Comparison of ENCODE assay signal across 9 mouse cellular contexts in genomic region chr6:55461141-55461540, GRCm38 (mm10). TPM values are rescaled to one million over a fixed set of nuclear protein-coding genes. Genes with fewer than 3 reads are reported as not detected.
DNase-seq lines count a peak whose midpoint lies in the region; ATAC-seq and TF ChIP-seq lines count a peak whose summit lies in the region.
"Had no signal": no experiment of that assay in that cellular context is flagged by ENCODE, and none has a peak within 500 bp of the region (broad histone marks: within the 10 kb centered on the region; RNA-seq: fewer than 3 reads in every experiment).

No protein-coding gene starts in this region.

- dilution Hi-C loops in CH12.LX (cut with MboI; ENCODE audit: extremely low pct_ligation_motif_present, extremely low pct_unique_long_range_greater_than_20kb, low sequenced_read_pairs) = no loop called here

- H3K36me3 ChIP-seq in kidney, adult 2 months (ENCODE audit: control insufficient read depth, insufficient read depth, low read length) = no peaks in the 10 kb centered on the region
- H3K36me3 ChIP-seq in kidney, embryonic 16.5 days (ENCODE audit: insufficient read depth, low read length) = no peaks in the 10 kb centered on the region
- no peaks in the 10 kb centered on the region for H3K36me3 ChIP-seq in CH12.LX (replicated peaks in 1 of 2; ENCODE audit: control insufficient read depth in 1 of 2, insufficient read depth in 1 of 2, low read length in 1 of 2)
- H3K36me3 ChIP-seq: heart, embryonic 15.5 days had no signal

- no peak overlapping the region for H3K9ac ChIP-seq in kidney, embryonic 16.5 days (replicated peaks; ENCODE audit: low read length)
- no peak overlapping the region for H3K9ac ChIP-seq in CH12.LX (ENCODE audit: insufficient read depth, low read depth)
- H3K9ac ChIP-seq: heart, embryonic 15.5 days had no signal

- no peak for ATAC-seq in kidney, embryonic 16.5 days (ENCODE audit: low FRiP score, low TSS enrichment)
- no peak for ATAC-seq in cerebellum, adult (ENCODE audit: insufficient number of reproducible peaks, low FRiP score, low TSS enrichment)

- no peaks in the 10 kb centered on the region for H3K27me3 ChIP-seq in kidney, adult 2 months (replicated peaks; ENCODE audit: control insufficient read depth, insufficient read depth, low read length)
- H3K27me3 ChIP-seq in kidney, embryonic 16.5 days (ENCODE audit: insufficient read depth, low read length) = no peaks in the 10 kb centered on the region
- H3K27me3 ChIP-seq in CH12.LX (replicated peaks) = peaks cover 58% of the 10 kb centered on the region

- no peaks in the 10 kb centered on the region for H3K9me3 ChIP-seq in kidney, embryonic 16.5 days (ENCODE audit: low read length)
- no peaks in the 10 kb centered on the region for H3K9me3 ChIP-seq in CH12.LX (replicated peaks; ENCODE audit: low read length)
- H3K9me3 ChIP-seq: heart, embryonic 15.5 days had no signal

- TF ChIP-seq EP300 in CH12.LX (IDR thresholded peaks at IDR 0.05; ENCODE audit: low read length) = no peak

- peak; percentile 38 for TF ChIP-seq CTCF in kidney, adult 2 months (conservative IDR thresholded peaks at IDR 0.05; ENCODE audit: insufficient read depth, insufficient read length, low read depth, low read length)
- TF ChIP-seq CTCF in CH12.LX (conservative IDR thresholded peaks at IDR 0.05 in 1 of 2, IDR thresholded peaks at IDR 0.05 in 1 of 2; ENCODE audit: low read depth in 2 of 2, low read length in 2 of 2) = peak; percentile 68 to 93

- peak; percentile 10 for DNase-seq in kidney, adult 2 months
- DNase-seq in CH12.LX (ENCODE audit: extremely low read depth) (peak; percentile 48), adipocyte (ENCODE audit: low spot score) (peak; percentile 72)
- DNase-seq in lung, postnatal 10 days = peak; percentile 28
- DNase-seq in frontal cortex, postnatal 25 days (ENCODE audit: low spot score in 2 of 2) = no peak
- DNase-seq in yolk sac, embryonic 10.5 days (ENCODE audit: low spot score) = no peak

- no peak overlapping the region for H3K27ac ChIP-seq in kidney, adult 2 months (ENCODE audit: insufficient read depth, low read depth, low read length)
- H3K27ac ChIP-seq in kidney, embryonic 16.5 days (ENCODE audit: low read length) = no peak overlapping the region
- no peak overlapping the region for H3K27ac ChIP-seq in CH12.LX (ENCODE audit: insufficient read depth, low read depth)
- H3K27ac ChIP-seq: heart, embryonic 15.5 days had no signal

- H3K4me1 ChIP-seq in kidney, adult 2 months (ENCODE audit: control insufficient read depth, insufficient read depth, low read length) = no peaks in the 10 kb centered on the region
- H3K4me1 ChIP-seq in kidney, embryonic 16.5 days (ENCODE audit: insufficient read depth, low read length) = no peaks in the 10 kb centered on the region
- H3K4me1 ChIP-seq in CH12.LX (ENCODE audit: control insufficient read depth in 1 of 2, insufficient read depth in 2 of 2) = peaks cover 0 to 8% of the 10 kb centered on the region in 2 experiments; a peak in 2 of 4 replicates
- H3K4me1 ChIP-seq: heart, embryonic 15.5 days had no signal

- peak; percentile 30 for TF ChIP-seq RAD21 in CH12.LX (IDR thresholded peaks at IDR 0.05; ENCODE audit: low read depth, low read length)

- no peak overlapping the region for H3K4me3 ChIP-seq in kidney, adult 2 months (ENCODE audit: insufficient read depth, low read depth, low read length)
- no peak overlapping the region for H3K4me3 ChIP-seq in kidney, embryonic 16.5 days (ENCODE audit: low read length)
- no peak overlapping the region for H3K4me3 ChIP-seq in CH12.LX (replicated peaks in 1 of 3; ENCODE audit: low read depth in 2 of 3, low read length in 2 of 3, poor library complexity in 1 of 3)
- H3K4me3 ChIP-seq: heart, embryonic 15.5 days had no signal

- in situ Hi-C loops in CH12.LX (cut with MboI; ENCODE audit: low pct_ligation_motif_present, low pct_unique_long_range_greater_than_20kb, low sequenced_read_pairs) = no loop called here

- no peak for TF ChIP-seq POLR2A in kidney, adult 2 months (IDR thresholded peaks at IDR 0.05; ENCODE audit: low read depth, low read length)
- TF ChIP-seq POLR2A in CH12.LX (IDR thresholded peaks at IDR 0.05; ENCODE audit: low read depth, low read length) = no peak

- H3K79me2 ChIP-seq in CH12.LX (replicated peaks; ENCODE audit: control insufficient read depth, extremely low read depth, insufficient read depth, poor library complexity, severe bottlenecking) = no peaks in the 10 kb centered on the region

- no peak overlapping the region for H3K4me2 ChIP-seq in kidney, embryonic 16.5 days (replicated peaks; ENCODE audit: low read depth, low read length)
- H3K4me2 ChIP-seq in CH12.LX (ENCODE audit: insufficient read depth, low read depth, poor library complexity, severe bottlenecking) = no peak overlapping the region
- H3K4me2 ChIP-seq: heart, embryonic 15.5 days had no signal

- WGBS in kidney, adult 2 months = 68% methylated on average over 5 of the region's 5 CpGs
- 65% methylated on average over 5 of the region's 5 CpGs for WGBS in kidney, embryonic 16.5 days

TF ChIP-seq in CH12.LX, 34 proteins besides CTCF, POLR2A, EP300 and RAD21:
- TF ChIP-seq ELF1 (IDR thresholded peaks at IDR 0.05; ENCODE audit: low read depth, low read length) (no peak), MAFK (IDR thresholded peaks at IDR 0.05; ENCODE audit: insufficient replicate concordance, low read length) (no peak), SMC3 (IDR thresholded peaks at IDR 0.05; ENCODE audit: low read depth, low read length) (peak; percentile 42)

RNA-seq across cellular contexts. Expression of gene Adcyap1r1, which starts 9.4 kb away (rescaled TPM):
- polyA plus RNA-seq in kidney, adult 2 months (2012; rRNA removed) = 1.8 and 2.2 TPM in 2 replicates
- 2.5 and 2.7 TPM in 2 replicates for polyA plus RNA-seq in kidney, embryonic 16.5 days (2015; fragmentation: Nextera tagmentation; extraction: Ambion mirVana)
- total RNA-seq in CH12.LX (2012; rRNA removed) = not detected in 2 replicates
- not detected in 2 replicates for total RNA-seq in CH12.LX (2014; rRNA removed)
- not detected in 2 replicates for polyA plus RNA-seq in CH12.LX (2012; ENCODE audit: insufficient read length, low read depth)

Comparison
In these comparisons a context has a peak if more than half of its experiments do, and no peak if none do; other contexts are left out.
1. DNase-seq: peak in kidney, adult 2 months (single experiment), CH12.LX (single experiment), adipocyte (single experiment) and lung, postnatal 10 days (single experiment); none in frontal cortex, postnatal 25 days (0 of 2) and yolk sac, embryonic 10.5 days (single experiment).